Mouse (Mus musculus): ENCODE data around the gene Rnf186.

Gene Rnf186

DNA sequence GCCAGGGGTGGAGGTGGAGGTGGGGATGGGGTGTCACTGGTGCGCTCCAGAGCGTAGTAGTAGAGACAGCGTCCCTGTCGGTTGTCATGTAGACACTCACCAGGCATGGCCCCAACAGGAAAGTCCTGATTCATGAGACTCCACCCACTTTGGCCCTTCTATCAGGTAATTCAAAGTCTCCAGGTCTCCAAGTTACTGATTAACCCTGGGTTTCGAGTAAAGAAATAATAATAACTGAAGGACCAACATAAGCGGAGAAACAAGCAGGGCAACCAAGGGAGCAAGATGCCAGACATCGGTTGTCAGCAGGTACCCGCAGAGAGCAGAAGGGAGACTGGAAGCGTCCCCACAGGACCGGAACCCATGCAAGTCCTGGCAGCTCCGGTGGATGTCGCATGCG, at the start of gene Rnf186:
TSS of gene Rnf186 (plus strand) at position 247 of the 400 bp plus-strand sequence.
- DNase-seq = no peak

DNA sequence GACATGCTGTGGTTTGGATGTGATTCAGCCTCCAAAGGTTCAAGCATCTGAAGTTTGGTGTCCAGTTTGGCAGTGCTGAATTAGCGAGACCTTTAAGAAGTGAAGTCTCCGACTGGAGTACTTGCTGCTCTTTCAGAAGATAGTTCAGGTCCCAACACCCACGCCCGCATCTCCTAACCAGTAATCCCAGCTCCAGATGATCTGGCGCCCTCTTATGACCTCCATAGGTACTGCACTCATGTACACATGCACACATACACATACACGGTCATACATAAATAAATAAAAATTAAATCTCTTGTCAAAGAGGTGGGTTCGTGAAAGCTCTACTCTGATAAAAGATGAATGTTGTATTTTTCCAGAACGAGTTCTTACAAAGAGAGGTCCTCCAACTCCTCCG, 49.6 kb upstream of the Rnf186 start:
- DNase-seq = no peak

- DNase-seq = no peak
Observed at GRCm38 (mm10) chr4:138921254-138922130, 45.4 kb upstream of the Rnf186 start.

GRCm38 (mm10) chr4:138922131-138922459, 44.8 kb upstream of the Rnf186 start:
- DNase-seq = peak; percentile 78

DNA sequence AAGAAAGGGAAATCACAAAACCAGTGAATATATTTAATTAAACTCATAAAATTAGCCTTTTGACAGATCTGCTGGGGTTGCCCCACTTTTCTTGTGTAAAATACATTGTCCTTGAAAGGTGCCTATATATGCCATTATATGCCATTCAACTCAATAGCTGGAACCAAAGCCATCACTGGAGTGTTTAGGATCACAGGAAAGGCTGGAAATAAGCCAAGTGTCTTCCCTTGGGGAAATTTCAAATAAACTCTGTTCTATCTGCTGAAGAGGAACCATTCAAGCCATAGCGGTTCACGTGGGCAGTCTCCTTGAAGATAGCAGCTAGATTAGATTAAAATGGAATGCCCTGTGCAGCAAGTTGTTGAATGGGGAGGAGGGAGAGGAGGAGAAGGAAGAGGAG, 41.4 kb upstream of the Rnf186 start:
- no peak for DNase-seq

DNA sequence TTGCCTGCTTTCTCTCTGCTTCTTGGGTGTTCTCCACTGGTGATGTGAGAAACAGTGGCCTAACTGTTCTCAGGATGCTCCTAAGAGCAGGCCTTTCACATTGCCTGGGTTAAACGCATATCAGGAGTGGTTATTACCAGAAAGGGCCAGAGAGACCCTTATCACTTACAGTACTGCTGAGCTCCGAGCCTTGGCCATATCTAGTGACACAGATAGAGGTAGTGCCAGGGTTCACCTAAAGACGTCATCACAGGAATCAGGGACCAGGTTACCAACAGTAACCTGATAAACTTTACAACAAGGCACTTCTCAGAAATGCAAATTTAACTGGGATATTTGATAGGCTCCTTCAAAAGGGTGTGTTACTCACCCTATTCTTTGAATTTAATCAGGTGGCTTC, 33.0 kb upstream of the Rnf186 start:
- no peak for DNase-seq

- DNase-seq = no peak
Observed at GRCm38 (mm10) chr4:138934456-138935145, 32.3 kb upstream of the Rnf186 start.

GRCm38 (mm10) chr4:138938495-138939269, 28.2 kb upstream of the Rnf186 start:
- no peak for DNase-seq

- no peak for DNase-seq
Observed at GRCm38 (mm10) chr4:138939481-138939880, 27.4 kb upstream of the Rnf186 start.

GRCm38 (mm10) chr4:138941401-138941800, 25.5 kb upstream of the Rnf186 start:
- no peak for DNase-seq

- DNase-seq = no peak
Observed at GRCm38 (mm10) chr4:138941966-138942365, 24.9 kb upstream of the Rnf186 start.

- no peak for DNase-seq
Observed at GRCm38 (mm10) chr4:138943730-138944129, 23.2 kb upstream of the Rnf186 start.

- no peak for DNase-seq
Observed at GRCm38 (mm10) chr4:138948257-138948656, 18.7 kb upstream of the Rnf186 start.

DNA sequence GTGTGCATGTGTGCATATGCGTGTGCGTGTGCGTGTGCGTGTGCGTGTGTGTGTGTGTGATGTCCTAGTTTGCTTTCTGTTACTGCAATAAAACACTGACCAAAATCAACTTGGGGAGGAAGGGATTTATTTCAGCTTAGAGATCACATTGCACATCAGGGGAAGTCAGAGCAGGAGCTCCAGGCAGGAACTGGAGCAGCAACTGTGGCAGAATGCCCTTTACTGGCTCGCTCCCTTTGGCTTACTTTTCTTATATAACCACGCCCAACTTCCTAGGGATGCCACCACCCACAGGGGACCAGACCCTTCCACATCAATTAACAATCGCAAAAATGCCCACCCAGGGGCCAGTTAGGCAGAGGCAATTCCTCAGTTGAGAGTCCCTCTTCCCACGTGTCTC, 8.3 kb upstream of the Rnf186 start:
- DNase-seq = no peak

GRCm38 (mm10) chr4:138959120-138959519, 7.8 kb upstream of the Rnf186 start:
- DNase-seq = no peak

DNA sequence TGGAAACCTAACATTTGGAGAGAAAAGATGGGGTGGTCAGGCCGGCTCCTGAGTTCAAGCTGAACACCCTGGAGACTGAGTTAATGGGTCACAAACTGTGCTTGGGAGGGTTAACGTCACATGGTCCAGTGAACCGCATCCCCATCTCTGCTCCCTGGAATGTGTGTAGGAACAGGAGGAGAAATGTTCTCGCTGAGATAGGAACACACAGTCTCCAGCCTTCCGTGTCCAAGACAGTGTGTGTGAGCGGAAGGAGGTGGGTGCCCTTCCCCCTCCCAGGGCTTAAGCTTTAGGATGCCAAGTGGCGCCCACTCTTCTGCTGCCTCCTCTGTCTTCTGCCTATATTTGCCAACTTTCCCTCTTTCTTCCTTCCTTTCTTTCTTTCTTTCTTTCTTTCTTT, 7.0 kb upstream of the Rnf186 start:
- DNase-seq = no peak

DNA sequence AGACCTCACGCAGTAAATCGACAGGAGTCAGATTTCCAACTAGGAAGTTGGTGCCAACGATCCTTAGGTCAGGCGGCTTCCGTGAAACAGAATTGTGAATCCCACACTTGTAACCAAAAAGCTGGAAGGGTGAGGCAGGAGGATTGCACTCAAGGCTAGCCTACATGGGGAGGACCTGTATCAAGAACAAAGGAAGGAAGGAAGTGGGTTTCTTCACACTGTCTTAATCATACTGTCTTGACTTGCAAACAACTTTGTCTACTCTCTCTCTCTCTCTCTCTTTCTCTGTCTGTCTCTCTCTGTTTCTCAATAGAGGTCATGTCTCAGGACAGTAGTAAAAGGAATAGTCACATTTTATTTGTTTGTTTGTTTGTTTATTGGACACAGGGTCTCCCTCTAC, 4.2 kb upstream of the Rnf186 start:
- DNase-seq = no peak

DNA sequence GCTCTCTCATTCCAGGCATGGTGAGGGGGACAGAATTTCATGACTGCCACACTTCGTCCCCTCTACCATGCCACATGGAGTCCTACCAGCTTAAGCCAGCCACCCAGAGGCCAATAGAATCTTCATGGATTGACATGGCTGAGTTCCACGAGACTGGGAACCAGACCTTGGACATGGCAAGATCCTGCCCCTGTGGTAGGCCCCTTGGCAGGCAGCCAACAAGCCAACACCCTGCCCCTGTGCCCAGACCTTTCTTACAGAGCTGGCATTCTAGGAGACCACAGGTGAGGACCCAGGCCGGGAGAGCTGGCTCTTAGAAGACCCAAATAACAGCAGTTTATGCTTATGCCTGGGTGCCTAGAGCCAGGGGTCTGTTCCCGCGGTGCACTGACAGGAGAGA, 1.0 kb upstream of the Rnf186 start:
- DNase-seq = no peak

DNA sequence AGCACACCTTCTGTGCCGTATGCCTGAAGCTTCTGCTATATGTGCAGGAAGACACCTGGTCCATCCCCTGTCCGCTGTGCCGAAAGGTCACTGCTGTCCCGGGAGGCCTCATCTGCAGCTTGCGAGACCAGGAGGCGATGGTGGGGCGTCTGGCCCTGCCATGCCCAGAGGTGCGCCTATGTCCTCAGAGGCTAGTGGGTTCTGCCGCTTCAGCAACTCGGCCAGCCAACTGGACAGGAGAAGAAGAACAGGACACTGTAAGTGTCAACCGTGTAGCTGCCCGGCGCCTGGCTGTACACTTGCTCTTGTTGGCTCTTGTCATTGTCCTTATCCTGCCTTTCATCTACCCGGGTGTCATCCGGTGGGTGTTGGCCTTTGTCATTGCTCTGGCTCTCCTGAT, 573 bp downstream of the Rnf186 start:
- DNase-seq = no peak

GRCm38 (mm10) chr4:138968772-138969556, 2.1 kb downstream of the Rnf186 start:
- DNase-seq = no peak

- no peak for DNase-seq
Observed at GRCm38 (mm10) chr4:138969736-138970135, 2.8 kb downstream of the Rnf186 start.

DNA sequence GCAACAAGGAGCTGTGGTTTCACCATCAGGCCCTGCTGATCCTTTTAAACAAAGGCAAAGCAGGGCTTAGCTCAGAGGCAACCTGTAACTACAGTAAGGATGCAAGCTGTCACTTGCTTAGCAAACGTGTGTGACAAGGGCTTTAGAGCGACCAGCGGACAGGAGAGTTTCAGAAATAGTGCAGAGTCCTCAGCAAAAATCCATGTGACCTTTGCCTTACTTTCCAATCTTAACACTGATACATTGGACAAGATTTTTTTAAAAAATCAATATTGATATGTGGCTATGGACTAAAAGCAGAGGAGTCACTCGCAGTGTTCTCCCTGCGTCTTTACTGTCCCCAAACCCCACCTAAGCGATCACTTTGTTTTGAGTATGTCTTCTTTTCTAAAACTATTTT, 4.5 kb downstream of the Rnf186 start:
- DNase-seq = no peak
